Mouse (Mus musculus): ENCODE data around the gene Sema3e.

The Sema3e gene

DNA sequence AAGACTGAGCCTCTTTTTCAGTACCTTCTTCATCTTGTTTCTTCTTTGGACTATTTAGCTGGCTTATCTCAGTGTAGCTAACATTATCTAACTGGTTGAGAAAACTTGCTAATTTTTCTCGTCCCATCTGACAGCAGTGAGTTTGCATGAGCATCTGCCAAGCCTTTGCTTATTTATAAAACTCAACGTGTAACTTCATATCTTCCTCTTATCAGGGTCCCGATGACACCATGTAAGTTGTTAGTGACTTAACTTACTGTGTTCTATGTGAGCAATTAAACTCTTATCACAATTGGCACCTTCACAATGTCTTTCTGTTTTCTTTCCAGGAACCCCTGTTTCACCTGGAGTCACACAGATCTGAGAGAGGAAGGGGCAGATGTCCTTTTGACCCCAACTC lies 184.9 kb downstream of the Sema3e start:
- no peak for DNase-seq (ENCODE audit: low read depth)

DNA sequence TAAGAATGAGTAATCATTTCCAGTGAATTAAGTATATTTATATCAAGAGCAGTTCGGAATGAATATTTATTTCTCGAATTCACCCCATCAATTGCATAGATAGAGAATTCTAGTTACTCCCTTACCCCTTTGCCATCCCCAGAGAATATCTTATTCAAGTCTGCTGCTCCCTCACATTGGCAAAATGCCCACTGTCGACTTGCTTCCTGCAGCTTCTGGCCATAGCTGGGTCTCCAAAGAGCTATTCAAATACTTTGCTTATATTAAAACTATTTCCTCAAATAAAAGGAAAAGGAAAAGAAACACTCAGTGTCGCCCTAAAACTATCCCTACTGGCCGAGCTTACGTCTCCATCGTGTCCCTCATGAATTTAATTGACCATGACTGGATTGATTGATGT lies 191.1 kb downstream of the Sema3e start:
- no peak for DNase-seq (ENCODE audit: low read depth)

DNA sequence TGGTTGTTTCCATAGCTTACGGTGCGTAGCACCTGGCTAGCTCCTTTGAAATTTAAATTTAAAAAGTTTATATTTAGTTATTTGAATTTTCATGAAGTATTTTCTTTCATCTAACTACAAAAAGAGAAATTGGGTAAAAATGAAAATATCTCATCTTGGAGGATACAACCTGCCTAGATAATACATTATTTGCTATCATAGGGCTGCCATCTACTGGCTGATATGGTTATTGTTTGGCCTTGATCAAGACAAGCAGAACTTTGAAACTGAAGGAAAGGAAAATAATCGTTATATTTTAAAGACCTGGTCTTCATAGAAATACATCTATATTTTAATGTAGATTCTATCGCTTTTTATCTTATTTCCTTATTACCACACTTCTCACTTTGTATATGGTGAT lies 193.6 kb downstream of the Sema3e start:
- DNase-seq (ENCODE audit: low read depth): peak; percentile 54

DNA sequence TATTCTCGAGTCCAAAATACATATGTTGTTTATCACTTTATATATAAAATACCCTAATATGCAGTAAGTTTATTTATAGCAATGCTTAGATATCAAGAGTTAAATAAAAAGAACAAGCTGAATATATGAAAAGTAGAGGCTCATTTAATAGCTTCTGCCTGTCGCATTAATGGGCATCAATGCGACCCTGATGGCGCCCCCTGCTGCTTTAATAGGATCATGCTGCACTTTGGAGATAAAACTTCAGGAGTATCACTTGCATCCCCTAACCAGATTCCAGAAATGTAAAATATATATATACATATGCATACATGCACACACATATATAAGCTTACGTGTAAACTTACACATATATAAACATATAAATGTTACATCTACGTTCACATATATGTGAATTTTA lies 199.4 kb downstream of the Sema3e start:
- no peak for DNase-seq (ENCODE audit: low read depth)

DNA sequence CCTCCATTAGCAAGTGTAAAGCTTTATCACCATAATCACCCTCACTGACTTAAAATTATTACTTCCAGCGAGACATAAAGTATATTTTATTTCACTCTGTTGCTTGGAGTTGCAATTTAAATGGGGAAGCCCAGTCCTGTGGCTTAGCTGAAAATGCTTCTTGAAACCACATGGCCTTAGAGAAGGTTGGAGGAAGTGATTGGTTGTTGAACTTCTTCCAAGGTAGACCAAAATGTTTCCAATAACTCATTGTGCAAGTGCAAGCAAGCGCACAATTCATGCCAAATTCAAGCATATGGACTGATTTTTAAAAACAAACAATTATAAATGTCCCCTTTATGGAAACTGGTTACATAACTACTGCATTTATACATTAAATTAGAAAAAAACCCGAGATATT lies 206.0 kb downstream of the Sema3e start:
- DNase-seq (ENCODE audit: low read depth): no peak

DNA sequence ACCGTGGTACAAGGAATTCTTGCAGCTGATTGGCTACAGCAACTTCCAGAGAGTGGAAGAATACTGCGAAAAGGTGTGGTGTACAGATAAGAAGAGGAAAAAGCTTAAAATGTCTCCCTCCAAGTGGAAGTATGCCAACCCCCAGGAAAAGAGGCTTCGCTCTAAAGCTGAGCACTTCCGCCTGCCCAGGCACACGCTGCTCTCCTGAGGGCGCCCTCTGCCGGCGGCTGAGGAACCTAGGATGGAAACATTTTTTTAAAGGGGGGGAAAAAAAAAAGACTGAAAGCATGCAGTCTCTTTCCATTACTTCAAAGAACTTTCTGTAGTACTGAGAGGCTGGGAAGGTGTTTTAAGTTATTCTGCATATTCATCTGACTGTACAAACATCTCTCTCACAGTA lies 227.5 kb downstream of the Sema3e start:
- DNase-seq (ENCODE audit: low read depth): peak; percentile 45

DNA sequence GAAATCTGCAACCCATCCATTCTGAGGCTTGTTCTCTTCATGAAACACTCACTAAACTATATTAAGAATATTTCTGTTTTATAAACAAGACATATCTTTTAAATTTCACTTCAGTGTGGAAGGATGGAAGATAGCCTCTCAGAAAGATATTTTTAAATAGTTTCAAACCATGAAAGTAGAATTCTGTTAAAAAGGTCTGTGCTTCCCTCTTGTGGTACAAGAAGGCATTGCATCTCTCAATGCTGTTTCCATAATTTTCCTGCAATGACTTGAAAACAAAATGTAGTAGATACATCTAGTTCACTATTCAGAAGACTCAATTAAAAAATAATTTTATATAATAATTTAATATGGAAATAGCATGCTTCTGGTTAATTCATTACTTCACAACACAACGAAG lies 228.3 kb downstream of the Sema3e start:
- peak; percentile 60 for DNase-seq (ENCODE audit: low read depth)

DNA sequence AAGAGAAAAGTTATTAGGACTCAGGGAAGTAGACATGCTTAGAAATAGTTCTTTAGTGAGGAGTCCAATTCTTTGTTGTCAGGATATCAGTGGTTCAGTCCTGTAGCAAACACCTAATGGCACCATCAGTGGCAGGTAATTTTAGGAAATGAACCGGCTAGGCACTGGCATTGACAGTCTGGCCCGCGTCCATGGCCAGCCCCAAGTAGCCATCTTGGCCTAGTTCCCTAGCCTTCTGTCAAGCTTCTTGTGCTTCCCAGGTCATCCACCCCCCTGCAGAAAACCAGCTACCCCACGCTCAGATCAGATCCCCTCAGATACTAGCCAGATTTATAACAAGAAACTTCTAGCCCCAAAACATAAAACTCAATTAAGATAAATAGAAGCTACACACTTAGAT lies 235.1 kb downstream of the Sema3e start:
- DNase-seq (ENCODE audit: low read depth): no peak

DNA sequence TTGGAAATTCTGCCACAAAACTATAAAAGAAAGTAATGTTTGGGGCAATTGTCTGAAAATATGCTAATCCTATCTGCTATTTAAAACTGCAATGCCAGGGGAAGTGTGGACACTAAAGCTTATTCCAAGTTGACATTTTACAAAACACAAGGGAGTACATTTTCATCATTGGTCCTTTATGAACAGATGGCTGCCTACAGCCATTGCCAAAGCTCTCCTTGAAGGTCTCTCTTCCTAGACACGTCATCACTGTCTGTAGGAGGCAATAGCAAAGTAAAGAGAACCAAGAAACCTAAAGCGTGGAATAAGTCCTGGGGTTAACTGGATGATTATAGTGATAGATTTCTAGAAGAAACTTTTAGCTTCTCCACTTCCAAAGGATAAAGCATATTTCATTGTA lies 242.3 kb downstream of the Sema3e start:
- no peak for DNase-seq (ENCODE audit: low read depth)
